Mouse (Mus musculus) bone marrow macrophage, adult 2 months (primary cell): ENCODE results near the gene Siae.

Experiments used
- CTCF ChIP-seq: IDR thresholded peaks from 2 replicates; pipeline ENCODE4 v1.5.1; 2012; ENCODE audit warnings: low read depth, mild to moderate bottlenecking, low read length, moderate library complexity
- POLR2A ChIP-seq: IDR thresholded peaks from 2 replicates; pipeline ENCODE4 v1.6.1; 2012; ENCODE audit warnings: mild to moderate bottlenecking, low read depth, low read length, borderline replicate concordance

- TF ChIP-seq POLR2A: no peak
- no peak for TF ChIP-seq CTCF
Measured at GRCm38 (mm10) chr9:37687288-37687940, 131.9 kb downstream of the Siae start.
